Mouse (Mus musculus) liver, postnatal 0 days (tissue): ENCODE data around the gene Gm10518. TPM values are rescaled to one million over a fixed set of nuclear protein-coding genes. Genes with fewer than 3 reads are reported as not detected.
"Not testable (repeated sequence)": the region's sequence is repeated elsewhere in the genome, so short reads cannot be mapped to it uniquely, and the experiment has no call there.

Source experiments
- ATAC-seq: fragments of 200-750 bp; cut with Nextera tagmentation; 2 replicates; pipeline ENCODE4 v1.8.0; 2017; ENCODE audit warnings: mild to moderate bottlenecking, moderate library complexity
- DNase-seq: peaks from one replicate; pipeline ENCODE4 v3.0.0-alpha.2; 2016
- H3K27ac ChIP-seq: fragments of 300-500 bp; sonication (generic); 2 replicates; pipeline ENCODE4 v1.5.1; 2014; ENCODE audit warnings: antibody characterized with exemption, moderate library complexity, mild to moderate bottlenecking, low read depth
- H3K27me3 ChIP-seq: fragments of 300-500 bp; sonication (generic); 2 replicates; pipeline ENCODE4 v1.6.1; 2014; ENCODE audit warnings: low read length, control low read depth, mixed read lengths; ENCODE audit not compliant: insufficient read depth
- H3K36me3 ChIP-seq: fragments of 300-500 bp; sonication (generic); replicated peaks from 2 replicates; pipeline ENCODE4 v1.6.1; 2014; ENCODE audit warnings: mild to moderate bottlenecking, control low read depth, low read length, moderate library complexity, mixed read lengths; ENCODE audit not compliant: insufficient read depth
- H3K4me1 ChIP-seq: fragments of 300-500 bp; sonication (generic); 2 replicates; pipeline ENCODE4 v1.6.1; 2014; ENCODE audit warnings: antibody characterized with exemption, mild to moderate bottlenecking, control low read depth; ENCODE audit not compliant: insufficient read depth
- H3K4me2 ChIP-seq: fragments of 300-500 bp; sonication (generic); 2 replicates; pipeline ENCODE4 v1.6.1; 2014; ENCODE audit warnings: low read depth, mild to moderate bottlenecking, low read length, moderate library complexity, mixed read lengths
- H3K4me3 ChIP-seq: fragments of 300-500 bp; sonication (generic); 2 replicates; pipeline ENCODE4 v1.5.1; 2014; ENCODE audit warnings: low read depth, low read length
- H3K9ac ChIP-seq: fragments of 300-500 bp; sonication (generic); replicated peaks from 2 replicates; pipeline ENCODE4 v1.6.1; 2014; ENCODE audit warnings: mild to moderate bottlenecking, moderate library complexity
- H3K9me3 ChIP-seq: fragments of 300-500 bp; sonication (generic); 2 replicates; pipeline ENCODE4 v1.6.1; 2016; ENCODE audit warnings: mild to moderate bottlenecking, control low read depth, low read length, mixed read lengths
- CTCF ChIP-seq: sonication (generic); IDR thresholded peaks from 2 replicates; pipeline ENCODE4 v1.5.1; 2016; ENCODE audit warnings: antibody characterized with exemption, low read depth
- EP300 ChIP-seq: IDR thresholded peaks from 2 replicates; pipeline ENCODE4 v1.6.1; 2016; ENCODE audit warnings: antibody characterized with exemption, low read depth, mild to moderate bottlenecking
- WGBS: fragments of 180-500 bp; shearing (Covaris S2); extraction: QIAGEN DNeasy Blood & Tissue Kit; methylation state at CpG from one replicate; pipeline ENCODE4 v1.1.7; 2014; ENCODE audit not compliant: insufficient replicate concordance; 5-methylcytosine and 5-hydroxymethylcytosine counted together
- polyA plus RNA-seq: library from polyadenylated mRNA; unstranded; fragments of >200 nt; fragmentation: Nextera tagmentation; extraction: Ambion mirVana; gene quantifications from 2 replicates; pipeline ENCODE4 v1.2.1, GENCODE M21; 2015

The Gm10518 gene
- polyA plus RNA-seq, 1 experiment from 2014 or later = 0.09 TPM

DNA sequence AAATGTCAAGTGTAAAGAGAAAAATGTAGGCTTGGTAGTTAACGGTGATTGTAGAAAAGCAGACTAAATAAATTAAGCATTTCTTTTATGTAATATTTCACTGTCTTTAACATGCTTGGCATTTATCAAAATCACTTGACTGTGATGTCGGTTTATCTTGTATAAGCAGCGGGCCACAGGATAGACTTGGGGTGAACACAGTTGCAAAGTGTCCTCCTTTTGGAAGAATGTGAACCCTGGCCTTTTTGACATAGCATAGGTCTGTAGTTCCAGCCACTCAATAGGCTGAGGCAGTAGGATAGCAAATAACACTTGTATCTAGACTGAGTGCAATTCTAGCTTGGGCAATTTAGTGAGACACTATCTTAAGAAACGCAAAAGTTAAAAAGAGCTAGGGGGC is 4.3 kb downstream of the Gm10518 start:
- Histone ChIP-seq H3K4me2 (no peak overlapping the region), H3K27me3 (no peaks in the 10 kb centered on the region), H3K9me3 (no peaks in the 10 kb centered on the region), H3K27ac (no peak overlapping the region), H3K4me3 (no peak overlapping the region), H3K4me1 (peaks cover 22% of the 10 kb centered on the region), H3K36me3 (no peaks in the 10 kb centered on the region), H3K9ac (no peak overlapping the region)
- TF ChIP-seq CTCF (no peak), EP300 (peak; percentile 63)
- no peak for DNase-seq
- 61% methylated on average over 4 of the region's 4 CpGs for WGBS
- ATAC-seq = no peak

GRCm38 (mm10) chr1:179808300-179808699 is 5.1 kb downstream of the Gm10518 start:
- Histone ChIP-seq H3K9me3 (no peaks in the 10 kb centered on the region), H3K4me3 (no peak overlapping the region), H3K9ac (no peak overlapping the region), H3K4me2 (no peak overlapping the region), H3K36me3 (no peaks in the 10 kb centered on the region), H3K27ac (no peak overlapping the region), H3K4me1 (peaks cover 19% of the 10 kb centered on the region), H3K27me3 (no peaks in the 10 kb centered on the region)
- no peak for ATAC-seq
- TF ChIP-seq CTCF (no peak), EP300 (peak; percentile 77)
- 51% methylated on average over 3 of the region's 3 CpGs for WGBS
- DNase-seq = no peak

DNA sequence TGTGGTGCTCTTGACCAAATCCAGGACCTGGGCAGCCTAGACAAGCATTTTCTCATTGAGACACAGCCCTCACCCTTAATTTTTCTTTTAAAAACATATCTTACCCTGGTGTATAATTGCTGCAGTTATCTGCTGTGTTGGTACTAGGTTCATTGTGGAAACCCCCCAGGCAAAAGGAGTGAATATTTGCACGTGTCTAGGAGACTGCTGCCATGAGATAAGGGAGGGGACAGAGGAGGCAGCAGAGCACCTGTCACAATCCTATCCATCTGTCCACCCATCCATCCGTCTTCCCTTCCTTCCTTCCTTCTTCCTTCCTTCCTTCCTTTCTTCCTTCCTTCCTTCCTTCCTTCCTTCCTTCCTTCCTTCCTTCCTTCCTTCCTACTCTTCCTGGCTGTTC is 10.2 kb downstream of the Gm10518 start:
- peak; percentile 44; the same call in 1 of the 2 replicates for ATAC-seq
- Histone ChIP-seq H3K4me1 (no peaks in the 10 kb centered on the region; the same call in 1 of the 2 replicates), H3K4me2 (no peak overlapping the region), H3K9ac (no peak overlapping the region), H3K9me3 (peaks cover 2% of the 10 kb centered on the region; the same call in 1 of the 2 replicates), H3K4me3 (no peak overlapping the region), H3K36me3 (no peaks in the 10 kb centered on the region), H3K27ac (no peak overlapping the region), H3K27me3 (no peaks in the 10 kb centered on the region)
- 39% methylated on average over 2 of the region's 2 CpGs for WGBS
- DNase-seq = no peak
- TF ChIP-seq CTCF (no peak), EP300 (0 out of 2 replicates have a peak, but pooled peaks have one; percentile 15)

- Histone ChIP-seq H3K4me1 (no peaks in the 10 kb centered on the region; the same call in 1 of the 2 replicates), H3K9ac (no peak overlapping the region), H3K4me2 (no peak overlapping the region), H3K27me3 (no peaks in the 10 kb centered on the region), H3K4me3 (no peak overlapping the region), H3K27ac (no peak overlapping the region), H3K9me3 (peaks cover 2% of the 10 kb centered on the region; the same call in 1 of the 2 replicates), H3K36me3 (no peaks in the 10 kb centered on the region)
- TF ChIP-seq CTCF (no peak), EP300 (no peak)
- DNase-seq (no peak), ATAC-seq (no peak)
- 88% methylated on average over 2 of the region's 2 CpGs for WGBS
These were observed 11.4 kb downstream of the Gm10518 start for GRCm38 (mm10) chr1:179814616-179815015.

GRCm38 (mm10) chr1:179818490-179819278 is 15.5 kb downstream of the Gm10518 start:
- not testable (repeated sequence) for H3K36me3 ChIP-seq, H3K4me1 ChIP-seq, H3K9ac ChIP-seq, H3K27ac ChIP-seq, H3K27me3 ChIP-seq, DNase-seq, H3K4me2 ChIP-seq, ATAC-seq, H3K9me3 ChIP-seq, H3K4me3 ChIP-seq
- peak; percentile 62 for TF ChIP-seq EP300
- WGBS = 53% methylated on average over 11 of the region's 11 CpGs

DNA sequence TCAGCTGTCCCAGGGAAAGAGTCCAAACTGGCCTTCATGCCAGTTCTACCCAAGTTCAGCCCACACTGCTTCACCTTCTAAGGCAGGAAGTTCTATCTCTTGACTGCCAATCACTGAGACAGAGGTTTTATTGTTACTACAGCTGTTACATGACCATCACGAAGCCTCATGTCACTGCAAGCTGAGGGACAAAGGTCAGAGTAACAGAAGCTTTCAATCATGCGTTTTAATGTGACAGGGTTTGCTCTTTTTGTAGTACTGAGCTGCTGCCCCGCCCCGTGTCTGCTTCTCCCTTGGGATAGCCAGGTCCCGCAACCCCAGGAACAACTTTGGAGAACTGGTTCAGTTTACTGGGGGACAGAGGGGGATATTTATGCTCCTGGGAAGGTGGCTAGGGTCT is 21.4 kb downstream of the Gm10518 start:
- H3K4me3 ChIP-seq = no peak overlapping the region
- no peaks in the 10 kb centered on the region for H3K9me3 ChIP-seq
- ATAC-seq = peak; percentile 56
- H3K27me3 ChIP-seq = no peaks in the 10 kb centered on the region
- peaks cover 8% of the 10 kb centered on the region for H3K4me1 ChIP-seq
- WGBS = 61% methylated on average over 5 of the region's 5 CpGs
- H3K27ac ChIP-seq = no peak overlapping the region
- no peak overlapping the region for H3K4me2 ChIP-seq
- no peak overlapping the region for H3K9ac ChIP-seq
- no peaks in the 10 kb centered on the region for H3K36me3 ChIP-seq
- no peak for DNase-seq
- TF ChIP-seq EP300 (no peak), CTCF (no peak)
